Mouse (Mus musculus): ENCODE measurements around the gene Magi3. TPM values are rescaled to one million over a fixed set of nuclear protein-coding genes. Genes with fewer than 3 reads are reported as not detected.

The Magi3 gene
- polyA plus RNA-seq (2015; fragmentation: Nextera tagmentation; extraction: Ambion mirVana) = 5.3 and 6.1 TPM in 2 replicates

DNA sequence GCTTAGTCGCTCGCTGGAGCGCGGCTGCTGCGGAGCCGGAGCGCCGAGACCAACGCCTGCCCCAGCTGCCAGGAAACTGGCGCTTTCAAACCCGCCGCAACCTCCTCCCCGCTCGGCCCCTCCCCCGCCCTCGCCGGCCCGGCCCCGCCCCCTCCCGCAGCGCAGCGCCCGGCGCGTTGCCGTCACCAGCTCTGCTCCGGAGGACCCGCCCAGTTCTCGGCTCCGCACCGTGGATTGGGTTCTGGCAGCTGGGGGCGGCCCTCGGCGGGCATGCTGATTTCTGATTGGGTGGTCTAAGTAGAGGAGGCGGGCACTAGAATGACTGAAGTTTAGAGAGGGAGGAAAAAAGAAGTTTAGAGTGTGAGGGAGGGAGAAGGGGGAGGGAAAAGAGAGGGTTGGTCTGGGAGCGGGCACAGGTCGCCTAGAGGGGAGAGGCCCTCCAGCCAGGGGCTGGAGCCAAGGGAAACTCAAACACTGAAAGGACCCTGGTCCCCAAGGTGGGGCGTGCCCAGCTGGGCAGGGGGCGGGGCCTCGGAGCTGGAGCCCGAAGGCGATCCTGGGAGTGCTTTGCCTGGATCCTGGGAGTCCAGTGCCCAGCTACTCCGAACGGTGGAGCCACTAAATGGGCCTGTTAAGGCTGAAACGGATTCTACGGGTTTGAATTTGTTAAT lies at the start of gene Magi3:
Magi3 (minus strand) TSS at position 80 of the 671 bp plus-strand sequence.

DNA sequence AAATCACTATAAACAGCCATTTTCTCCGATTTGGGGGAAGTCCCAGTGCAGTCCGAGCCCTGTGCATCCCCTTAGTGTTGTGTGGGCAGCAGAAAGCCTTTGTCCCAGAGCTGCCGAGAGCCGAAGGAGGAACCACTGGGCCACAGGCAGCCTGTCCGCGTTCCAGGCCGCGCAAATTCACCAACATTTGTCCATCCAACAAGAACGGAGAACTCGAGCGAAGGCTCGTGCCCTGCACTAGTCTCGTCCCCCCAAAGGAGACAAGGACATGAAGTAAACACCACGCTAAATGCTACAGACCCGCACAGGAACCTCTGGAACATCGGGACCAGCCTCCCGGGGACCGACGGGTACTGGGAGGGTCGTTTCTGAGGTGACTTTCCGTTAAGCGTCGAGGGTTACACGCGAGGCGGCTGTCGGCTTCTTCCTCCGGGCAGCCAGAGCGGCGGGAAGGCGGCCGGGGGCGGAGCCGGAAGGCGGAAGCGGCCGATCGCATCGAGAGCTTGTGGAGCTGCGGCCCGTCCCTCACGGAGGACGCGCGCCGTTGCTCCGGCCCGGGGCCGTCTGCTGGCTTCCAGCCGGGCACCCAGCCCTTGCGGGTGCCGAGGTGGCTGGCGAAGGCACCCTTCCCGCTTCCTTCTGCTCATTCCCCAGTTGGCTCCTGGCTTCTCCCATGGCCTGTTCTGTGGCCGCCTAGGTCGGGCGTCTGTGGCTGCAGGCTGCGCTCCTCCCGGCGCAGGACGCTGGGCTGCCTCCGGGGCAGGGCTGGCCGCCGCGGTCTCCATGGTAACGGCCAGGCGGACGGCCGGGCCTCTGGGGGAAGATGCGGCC lies 252.1 kb downstream of the Magi3 start, which contains the start of gene Phtf1:
Phtf1 (plus strand) TSS at position 250 of the 831 bp plus-strand sequence.

Measured in urinary bladder, postnatal 0 days (tissue).